Mouse (Mus musculus) stomach, postnatal 0 days (tissue): ENCODE data around the gene Pfpl.

Experiments
- CTCF ChIP-seq: IDR thresholded peaks from 2 replicates; pipeline ENCODE4 v1.5.1; 2016; ENCODE audit warnings: antibody characterized with exemption, low read depth, mild to moderate bottlenecking, moderate library complexity
- EP300 ChIP-seq: optimal IDR thresholded peaks from 2 replicates; pipeline ENCODE3; 2016; ENCODE audit warnings: antibody characterized with exemption

DNA sequence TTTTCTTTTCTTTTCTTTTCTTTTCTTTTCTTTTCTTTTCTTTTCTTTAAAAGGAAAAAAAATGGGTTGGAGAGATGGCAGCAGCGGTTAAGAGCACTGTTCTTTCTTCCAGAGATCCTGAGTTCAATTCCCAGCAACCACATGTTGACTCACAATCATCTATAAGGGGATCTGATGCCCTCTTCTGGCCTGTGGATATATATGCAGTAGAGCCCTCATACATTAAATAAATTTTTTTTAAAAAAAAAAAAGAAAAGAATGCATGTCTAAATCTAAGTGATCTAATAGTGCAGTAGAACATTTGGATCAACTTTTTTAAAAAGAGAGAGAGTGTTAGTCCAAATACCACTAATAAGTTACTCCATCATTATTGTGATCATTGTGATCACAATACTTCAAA, 6.0 kb upstream of the Pfpl start:
- TF ChIP-seq CTCF (no peak), EP300 (no peak)
